Mouse (Mus musculus): ENCODE measurements around the gene Scaf1.

Scaf1 gene

GRCm38 (mm10) chr7:44955628-44956027 lies 60.5 kb downstream of the Scaf1 start:
- 35% methylated on average over 5 of the region's 5 CpGs for WGBS

- WGBS = 75% methylated on average over 12 of the region's 12 CpGs
These were observed 61.9 kb downstream of the Scaf1 start for GRCm38 (mm10) chr7:44954091-44954885.

- 71% methylated on average over 14 of the region's 14 CpGs for WGBS
These were observed 62.6 kb downstream of the Scaf1 start for GRCm38 (mm10) chr7:44953561-44953960.
